In the genomic region with DNA sequence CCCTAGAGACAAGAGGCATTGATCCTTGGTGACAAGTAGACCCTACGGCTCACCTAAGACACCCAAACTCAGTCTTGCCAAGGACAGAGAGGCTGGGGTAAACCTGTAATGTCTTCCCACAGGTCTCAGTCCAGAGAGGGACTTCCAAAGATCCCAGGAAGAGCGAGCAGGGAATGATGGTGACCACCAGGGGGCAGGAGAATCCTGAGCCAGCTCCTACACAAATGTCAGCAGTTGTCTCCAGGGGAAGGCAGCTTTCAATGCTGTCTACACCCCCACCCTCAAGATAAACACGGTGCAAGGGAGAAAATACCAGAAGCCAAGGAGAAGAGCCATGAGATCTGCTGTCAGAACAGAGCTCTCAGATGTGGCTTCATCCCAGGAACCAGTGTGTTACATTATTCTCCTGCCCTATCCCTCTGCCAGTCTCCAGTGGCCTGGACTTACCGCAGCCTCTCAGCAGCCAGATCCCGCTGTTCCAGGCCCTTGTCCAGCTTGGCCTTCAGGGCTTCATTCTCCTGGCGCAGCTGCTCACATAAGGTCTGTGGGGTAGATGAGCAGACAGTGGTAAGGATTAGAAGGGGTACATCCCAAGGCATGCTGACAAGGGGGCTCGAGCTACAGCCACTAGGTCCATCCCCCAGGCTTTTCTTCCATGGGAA, we compare ENCODE assay signal across 9 mouse cellular contexts. TPM values are rescaled to one million over a fixed set of nuclear protein-coding genes. Genes with fewer than 3 reads are reported as not detected.
A peak's percentile ranks its signal among the peaks of the same experiment; 100 is the strongest.
DNase-seq lines count a peak whose midpoint lies in the region; ATAC-seq and TF ChIP-seq lines count a peak whose summit lies in the region.
"Had no signal": no experiment of that assay in that cellular context is flagged by ENCODE, and none has a peak within 500 bp of the region (broad histone marks: within the 10 kb centered on the region; RNA-seq: fewer than 3 reads in every experiment).

No protein-coding gene starts in this region.

- no peaks in the 10 kb centered on the region for H3K4me1 ChIP-seq in spleen, adult 2 months (ENCODE audit: control insufficient read depth, insufficient read depth, insufficient read length)
- no peaks in the 10 kb centered on the region for H3K4me1 ChIP-seq in cortical plate, adult 2 months (ENCODE audit: control insufficient read depth, insufficient read depth, low read length)
- 0 out of 2 replicates have a peak, but pooled peaks cover under 1% of the 10 kb centered on the region for H3K4me1 ChIP-seq in intestine, embryonic 16.5 days (ENCODE audit: control insufficient read depth, insufficient read depth, low read length)
- H3K4me1 ChIP-seq in lung, embryonic 16.5 days (replicated peaks; ENCODE audit: control insufficient read depth, insufficient read depth, low read length) = no peaks in the 10 kb centered on the region

- H3K9ac ChIP-seq in intestine, embryonic 16.5 days (ENCODE audit: low read depth, low read length) = no peak overlapping the region
- H3K9ac ChIP-seq in lung, embryonic 16.5 days (ENCODE audit: low read length) = no peak overlapping the region

- no peaks in the 10 kb centered on the region for H3K27me3 ChIP-seq in spleen, adult 2 months (ENCODE audit: control insufficient read depth, insufficient read depth, low read length)
- H3K27me3 ChIP-seq in intestine, embryonic 16.5 days (replicated peaks; ENCODE audit: control insufficient read depth, insufficient read depth, low read length) = no peaks in the 10 kb centered on the region
- H3K27me3 ChIP-seq in lung, embryonic 16.5 days (ENCODE audit: control insufficient read depth, insufficient read depth, low read depth, low read length) = no peaks in the 10 kb centered on the region
- H3K27me3 ChIP-seq in splenic B cell, adult 2 months (ENCODE audit: control insufficient read depth, insufficient read depth, low read length, poor library complexity, severe bottlenecking) = no peaks in the 10 kb centered on the region

- 90% methylated on average over 7 of the region's 7 CpGs for WGBS in spleen, adult 2 months
- WGBS in intestine, embryonic 16.5 days = 68% methylated on average over 7 of the region's 7 CpGs
- 62% methylated on average over 7 of the region's 7 CpGs for WGBS in lung, embryonic 16.5 days

- H3K4me2 ChIP-seq in intestine, embryonic 16.5 days (ENCODE audit: low read depth, low read length) = no peak overlapping the region
- no peak overlapping the region for H3K4me2 ChIP-seq in lung, embryonic 16.5 days (ENCODE audit: low read depth, low read length)

- peak; percentile 41; the same call in 1 of the 2 replicates for TF ChIP-seq CTCF in spleen, adult 2 months (IDR thresholded peaks at IDR 0.05; ENCODE audit: extremely low read depth, insufficient read depth, insufficient read length, insufficient replicate concordance)
- TF ChIP-seq CTCF in cortical plate, adult 2 months (IDR thresholded peaks at IDR 0.05; ENCODE audit: extremely low read depth, insufficient read depth, low read length) = peak; percentile 68

- H3K36me3 ChIP-seq in spleen, adult 2 months (ENCODE audit: control insufficient read depth, insufficient read depth, low read length) = peaks cover 69% of the 10 kb centered on the region
- peaks cover 36% of the 10 kb centered on the region for H3K36me3 ChIP-seq in intestine, embryonic 16.5 days (ENCODE audit: control insufficient read depth, insufficient read depth, low read length)
- H3K36me3 ChIP-seq in lung, embryonic 16.5 days (ENCODE audit: control insufficient read depth, insufficient read depth, low read length) = peaks cover 25% of the 10 kb centered on the region
- H3K36me3 ChIP-seq in splenic B cell, adult 2 months (ENCODE audit: control insufficient read depth, insufficient read depth, low read length, poor library complexity, severe bottlenecking) = peaks cover 13% of the 10 kb centered on the region

- no peaks in the 10 kb centered on the region for H3K9me3 ChIP-seq in intestine, embryonic 16.5 days (ENCODE audit: control insufficient read depth, low read length)
- no peaks in the 10 kb centered on the region for H3K9me3 ChIP-seq in lung, embryonic 16.5 days (ENCODE audit: control insufficient read depth, low read length)
- H3K9me3 ChIP-seq: G1E had no signal

- ATAC-seq in intestine, embryonic 16.5 days = peak; percentile 19; the same call in 1 of the 2 replicates
- ATAC-seq in lung, embryonic 16.5 days (ENCODE audit: low read depth) = 0 out of 2 replicates have a peak, but pooled peaks have one; percentile 13

- DNase-seq in adrenal gland, postnatal 14 days = peak; percentile 76
- no peak for DNase-seq in adrenal gland, postnatal 4 days (ENCODE audit: low spot score in 2 of 2)
- no peak for DNase-seq in spleen, adult 2 months (ENCODE audit: low read depth in 1 of 2, low spot score in 2 of 2)
- DNase-seq in spleen, postnatal 14 days (ENCODE audit: low spot score in 2 of 2) = no peak
- DNase-seq in splenic B cell, adult 2 months (ENCODE audit: low read depth, low spot score) = peak; percentile 54

- no peak overlapping the region for H3K27ac ChIP-seq in spleen, adult 2 months (ENCODE audit: insufficient read depth, low read length)
- H3K27ac ChIP-seq in cortical plate, adult 2 months (ENCODE audit: insufficient read depth, low read length) = no peak overlapping the region
- H3K27ac ChIP-seq in intestine, embryonic 16.5 days (ENCODE audit: low read length) = no peak overlapping the region
- H3K27ac ChIP-seq in lung, embryonic 16.5 days (ENCODE audit: low read length) = no peak overlapping the region

- no peak overlapping the region for H3K4me3 ChIP-seq in spleen, adult 2 months (ENCODE audit: extremely low read depth, insufficient read depth, insufficient read length)
- no peak overlapping the region for H3K4me3 ChIP-seq in cortical plate, adult 2 months (ENCODE audit: insufficient read depth, low read length)
- no peak overlapping the region for H3K4me3 ChIP-seq in intestine, embryonic 16.5 days (ENCODE audit: low read length)
- no peak overlapping the region for H3K4me3 ChIP-seq in lung, embryonic 16.5 days (ENCODE audit: low read length)

- no peak for TF ChIP-seq POLR2A in spleen, adult 2 months (IDR thresholded peaks at IDR 0.05; ENCODE audit: low read depth, low read length)
- no peak for TF ChIP-seq POLR2A in cortical plate, adult 2 months (IDR thresholded peaks at IDR 0.05; ENCODE audit: extremely low read depth, insufficient read depth, low read length)

RNA-seq across cellular contexts. Expression of a gene that starts 28.2 kb away (rescaled TPM):
- 308 and 532 TPM in 2 replicates for total RNA-seq in adrenal gland, postnatal 14 days (2021)
- 100 to 1,000 TPM in 1 of 2 experiments, 10 to 100 TPM in 1; 33.8 to 163 TPM for total RNA-seq in adrenal gland, postnatal 4 days (2021)
- polyA plus RNA-seq in spleen, adult 2 months (2012; rRNA removed) = 62.8 and 70.0 TPM in 2 replicates
- 4.1 and 5.9 TPM in 2 replicates for polyA plus RNA-seq in cortical plate, adult 2 months (2012; rRNA removed)
- polyA plus RNA-seq in intestine, embryonic 16.5 days (2015; fragmentation: Nextera tagmentation; extraction: Ambion mirVana) = 511 and 784 TPM in 2 replicates
- polyA plus RNA-seq in lung, embryonic 16.5 days (2015; fragmentation: Nextera tagmentation; extraction: Ambion mirVana) = 181 and 202 TPM in 2 replicates
- total RNA-seq: G1E had no signal
- polyA plus RNA-seq: G1E had no signal

RNA-seq across cellular contexts. Expression of a gene that starts 32.3 kb away (rescaled TPM):
- total RNA-seq in adrenal gland, postnatal 14 days (2021) = 53.8 and 74.2 TPM in 2 replicates
- 10 to 100 TPM; 73.4 to 75.0 TPM for total RNA-seq in adrenal gland, postnatal 4 days (2021)
- 54.6 and 65.5 TPM in 2 replicates for polyA plus RNA-seq in spleen, adult 2 months (2012; rRNA removed)
- 22.7 and 25.3 TPM in 2 replicates for polyA plus RNA-seq in cortical plate, adult 2 months (2012; rRNA removed)
- polyA plus RNA-seq in intestine, embryonic 16.5 days (2015; fragmentation: Nextera tagmentation; extraction: Ambion mirVana) = 27.2 and 28.1 TPM in 2 replicates
- 18.7 and 19.2 TPM in 2 replicates for polyA plus RNA-seq in lung, embryonic 16.5 days (2015; fragmentation: Nextera tagmentation; extraction: Ambion mirVana)

Comparison
In these comparisons a context has a peak if more than half of its experiments do, and no peak if none do; other contexts are left out.
1. DNase-seq: peak in adrenal gland, postnatal 14 days (single experiment) and splenic B cell, adult 2 months (single experiment); none in adrenal gland, postnatal 4 days (0 of 2), spleen, adult 2 months (0 of 2) and spleen, postnatal 14 days (0 of 2).